Mouse (Mus musculus) right cerebral cortex, postnatal 4 days (tissue): ENCODE measurements around the gene Atp8b2.

Experiments
- DNase-seq: peaks from one replicate; pipeline ENCODE4 v3.0.0-alpha.2; 2022

Gene Atp8b2

GRCm38 (mm10) chr3:89898011-89898410 is 65.3 kb downstream of the Atp8b2 start:
- no peak for DNase-seq

- DNase-seq, result no peak
Measured at GRCm38 (mm10) chr3:89897204-89897796, 66.0 kb downstream of the Atp8b2 start.

GRCm38 (mm10) chr3:89896571-89896970 is 66.7 kb downstream of the Atp8b2 start:
- DNase-seq, result no peak

- DNase-seq, result no peak
Measured at GRCm38 (mm10) chr3:89892517-89893106, 70.7 kb downstream of the Atp8b2 start.

- no peak for DNase-seq
Measured at GRCm38 (mm10) chr3:89891696-89892095, 71.6 kb downstream of the Atp8b2 start.

- DNase-seq, result no peak
Measured at GRCm38 (mm10) chr3:89889841-89890430, 73.4 kb downstream of the Atp8b2 start.
